Mouse (Mus musculus): ENCODE measurements around the gene Lmo7. TPM values are rescaled to one million over a fixed set of nuclear protein-coding genes. Genes with fewer than 3 reads are reported as not detected.
A peak's percentile ranks its signal among the peaks of the same experiment; 100 is the strongest.

Lmo7 gene
- total RNA-seq, 1 experiment = 19.4 TPM

DNA sequence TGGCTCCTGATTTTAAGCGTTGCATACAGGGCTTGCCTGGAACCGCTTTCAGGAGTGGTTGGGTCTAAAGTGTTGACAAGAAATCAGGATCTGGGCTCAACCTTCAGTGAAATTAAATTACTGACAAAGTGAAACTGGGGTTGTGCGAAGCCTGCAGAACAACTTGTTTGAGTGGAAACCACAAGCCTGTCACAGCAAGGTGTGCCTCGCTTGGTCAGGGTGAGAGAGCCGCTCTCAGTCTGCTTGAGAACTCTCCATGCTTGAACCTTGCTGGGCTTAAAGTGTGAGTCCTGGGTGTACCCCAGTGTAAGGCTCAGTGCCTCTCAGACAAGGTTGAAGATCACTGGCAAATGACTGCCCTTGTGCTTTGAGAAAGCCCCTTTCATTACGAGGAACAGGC, 112.8 kb downstream of the Lmo7 start:
- DNase-seq (ENCODE audit: low read depth, low spot score) = no peak
- no peaks in the 10 kb centered on the region for H3K36me3 ChIP-seq (ENCODE audit: control insufficient read depth, insufficient read depth, low read length, poor library complexity, severe bottlenecking)
- H3K9me3 ChIP-seq (ENCODE audit: control insufficient read depth, insufficient read depth, low read depth, low read length) = no peaks in the 10 kb centered on the region
- no peak overlapping the region for H3K9ac ChIP-seq (ENCODE audit: insufficient read depth, low read depth, low read length, poor library complexity, severe bottlenecking)
- no peak for TF ChIP-seq ZNF384 (IDR thresholded peaks at IDR 0.05; ENCODE audit: low read depth, low read length)
- TF ChIP-seq ZC3H11A (IDR thresholded peaks at IDR 0.05; ENCODE audit: borderline replicate concordance, low read depth, low read length) = no peak
- no peak for TF ChIP-seq MAFK (IDR thresholded peaks at IDR 0.05; ENCODE audit: insufficient read depth, low read depth, low read length)
- TF ChIP-seq HCFC1 (IDR thresholded peaks at IDR 0.05; ENCODE audit: borderline replicate concordance, insufficient read depth, low read length) = no peak
- no peak for TF ChIP-seq CHD2 (IDR thresholded peaks at IDR 0.05; ENCODE audit: low read depth, low read length)
- H3K4me1 ChIP-seq (ENCODE audit: control insufficient read depth in 2 of 2, insufficient read depth in 2 of 2, low read length in 2 of 2, poor library complexity in 1 of 2) = 0 out of 4 replicates have a peak, but pooled peaks cover 0 to 5% of the 10 kb centered on the region in 2 experiments
- in situ Hi-C loops (cut with MboI; ENCODE audit: low sequenced_read_pairs in 2 of 2, unreplicated experiment in 2 of 2) = no loop called here
- H3K4me3 ChIP-seq (ENCODE audit: insufficient read depth in 1 of 2, low read depth in 1 of 2, low read length in 2 of 2, poor library complexity in 1 of 2, severe bottlenecking in 1 of 2) = no peak overlapping the region
- no peak overlapping the region for H3K27ac ChIP-seq (ENCODE audit: insufficient read depth, low read depth, low read length, poor library complexity, severe bottlenecking)

GRCm38 (mm10) chr14:101843443-101843842, 113.7 kb downstream of the Lmo7 start:
- Histone ChIP-seq H3K4me1 (ENCODE audit: control insufficient read depth in 2 of 2, insufficient read depth in 2 of 2, low read length in 2 of 2, poor library complexity in 1 of 2) (0 out of 4 replicates have a peak, but pooled peaks cover 0 to 5% of the 10 kb centered on the region in 2 experiments), H3K36me3 (ENCODE audit: control insufficient read depth, insufficient read depth, low read length, poor library complexity, severe bottlenecking) (no peaks in the 10 kb centered on the region), H3K4me3 (ENCODE audit: insufficient read depth in 1 of 2, low read depth in 1 of 2, low read length in 2 of 2, poor library complexity in 1 of 2, severe bottlenecking in 1 of 2) (no peak overlapping the region), H3K27ac (ENCODE audit: insufficient read depth, low read depth, low read length, poor library complexity, severe bottlenecking) (no peak overlapping the region), H3K9me3 (ENCODE audit: control insufficient read depth, insufficient read depth, low read depth, low read length) (no peaks in the 10 kb centered on the region), H3K9ac (ENCODE audit: insufficient read depth, low read depth, low read length, poor library complexity, severe bottlenecking) (no peak overlapping the region)
- TF ChIP-seq ZC3H11A (IDR thresholded peaks at IDR 0.05; ENCODE audit: borderline replicate concordance, low read depth, low read length) = no peak
- TF ChIP-seq HCFC1 (IDR thresholded peaks at IDR 0.05; ENCODE audit: borderline replicate concordance, insufficient read depth, low read length) = no peak
- TF ChIP-seq ZNF384 (IDR thresholded peaks at IDR 0.05; ENCODE audit: low read depth, low read length) = no peak
- no peak for TF ChIP-seq MAFK (IDR thresholded peaks at IDR 0.05; ENCODE audit: insufficient read depth, low read depth, low read length)
- TF ChIP-seq CHD2 (IDR thresholded peaks at IDR 0.05; ENCODE audit: low read depth, low read length) = no peak
- in situ Hi-C loops (cut with MboI; ENCODE audit: low sequenced_read_pairs in 2 of 2, unreplicated experiment in 2 of 2) = no loop called here
- DNase-seq (ENCODE audit: low read depth, low spot score) = no peak

- H3K4me3 ChIP-seq (ENCODE audit: insufficient read depth in 1 of 2, low read depth in 1 of 2, low read length in 2 of 2, poor library complexity in 1 of 2, severe bottlenecking in 1 of 2) = no peak overlapping the region
- TF ChIP-seq CHD2 (IDR thresholded peaks at IDR 0.05; ENCODE audit: low read depth, low read length) (no peak), ZC3H11A (IDR thresholded peaks at IDR 0.05; ENCODE audit: borderline replicate concordance, low read depth, low read length) (no peak), MAFK (IDR thresholded peaks at IDR 0.05; ENCODE audit: insufficient read depth, low read depth, low read length) (peak; percentile 51; the same call in 1 of the 2 replicates), ZNF384 (IDR thresholded peaks at IDR 0.05; ENCODE audit: low read depth, low read length) (no peak), HCFC1 (IDR thresholded peaks at IDR 0.05; ENCODE audit: borderline replicate concordance, insufficient read depth, low read length) (no peak)
- no peak overlapping the region for H3K9ac ChIP-seq (ENCODE audit: insufficient read depth, low read depth, low read length, poor library complexity, severe bottlenecking)
- no peak for DNase-seq (ENCODE audit: low read depth, low spot score)
- in situ Hi-C loops (cut with MboI; ENCODE audit: low sequenced_read_pairs in 2 of 2, unreplicated experiment in 2 of 2) = no loop called here
- H3K4me1 ChIP-seq (ENCODE audit: control insufficient read depth in 2 of 2, insufficient read depth in 2 of 2, low read length in 2 of 2, poor library complexity in 1 of 2) = 0 out of 4 replicates have a peak, but pooled peaks cover 0 to 5% of the 10 kb centered on the region in 2 experiments
- no peaks in the 10 kb centered on the region for H3K36me3 ChIP-seq (ENCODE audit: control insufficient read depth, insufficient read depth, low read length, poor library complexity, severe bottlenecking)
- no peaks in the 10 kb centered on the region for H3K9me3 ChIP-seq (ENCODE audit: control insufficient read depth, insufficient read depth, low read depth, low read length)
- H3K27ac ChIP-seq (ENCODE audit: insufficient read depth, low read depth, low read length, poor library complexity, severe bottlenecking) = no peak overlapping the region
Observed at GRCm38 (mm10) chr14:101844467-101844866, 114.7 kb downstream of the Lmo7 start.

DNA sequence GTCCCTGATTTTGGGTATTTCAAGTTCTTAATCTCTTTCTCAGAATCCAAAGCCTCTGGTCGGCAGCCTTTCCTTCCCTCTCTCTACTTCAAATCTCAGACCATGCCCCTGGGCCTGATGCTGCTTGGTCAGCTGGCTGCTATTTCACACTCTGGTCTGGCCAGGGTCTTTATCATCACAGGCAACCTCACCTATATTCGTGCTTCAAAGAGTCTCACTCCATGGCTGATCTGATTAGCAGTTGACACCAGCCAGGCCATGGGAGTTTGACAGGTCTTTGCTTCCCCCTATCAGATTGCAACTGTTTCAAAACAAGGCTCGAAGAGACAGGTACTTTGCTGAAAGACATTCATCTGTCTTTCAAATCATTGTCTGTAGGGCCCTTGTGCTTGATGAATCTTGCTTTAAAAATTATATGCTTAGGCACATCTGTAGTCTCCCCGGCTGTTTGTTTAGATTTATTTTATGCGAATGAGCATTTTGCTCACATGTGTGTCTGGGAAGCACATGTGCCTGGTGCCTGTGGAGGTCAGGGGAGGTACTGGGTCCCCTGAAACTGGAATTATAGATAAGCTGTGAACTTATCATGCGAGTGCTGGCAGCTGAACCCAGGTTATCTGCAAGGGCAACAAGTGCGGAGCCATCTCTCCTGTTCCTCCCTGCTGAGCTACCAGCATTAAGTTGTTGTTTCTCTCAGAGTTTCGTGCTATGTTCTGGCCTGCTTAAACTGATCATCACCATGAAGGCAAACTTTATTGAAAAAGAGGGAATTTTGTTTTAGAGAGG, 116.5 kb downstream of the Lmo7 start:
- Histone ChIP-seq H3K4me1 (ENCODE audit: control insufficient read depth in 2 of 2, insufficient read depth in 2 of 2, low read length in 2 of 2, poor library complexity in 1 of 2) (0 out of 4 replicates have a peak, but pooled peaks cover 0 to 1% of the 10 kb centered on the region in 2 experiments), H3K9me3 (ENCODE audit: control insufficient read depth, insufficient read depth, low read depth, low read length) (no peaks in the 10 kb centered on the region), H3K4me3 (ENCODE audit: insufficient read depth in 1 of 2, low read depth in 1 of 2, low read length in 2 of 2, poor library complexity in 1 of 2, severe bottlenecking in 1 of 2) (no peak overlapping the region), H3K9ac (ENCODE audit: insufficient read depth, low read depth, low read length, poor library complexity, severe bottlenecking) (no peak overlapping the region), H3K27ac (ENCODE audit: insufficient read depth, low read depth, low read length, poor library complexity, severe bottlenecking) (no peak overlapping the region), H3K36me3 (ENCODE audit: control insufficient read depth, insufficient read depth, low read length, poor library complexity, severe bottlenecking) (no peaks in the 10 kb centered on the region)
- in situ Hi-C loops (cut with MboI; ENCODE audit: low sequenced_read_pairs in 2 of 2, unreplicated experiment in 2 of 2) = no loop called here
- no peak for TF ChIP-seq CHD2 (IDR thresholded peaks at IDR 0.05; ENCODE audit: low read depth, low read length)
- DNase-seq (ENCODE audit: low read depth, low spot score) = no peak
